Mouse (Mus musculus): Measurements from ENCODE around the gene Gpha2.

Gene Gpha2

DNA sequence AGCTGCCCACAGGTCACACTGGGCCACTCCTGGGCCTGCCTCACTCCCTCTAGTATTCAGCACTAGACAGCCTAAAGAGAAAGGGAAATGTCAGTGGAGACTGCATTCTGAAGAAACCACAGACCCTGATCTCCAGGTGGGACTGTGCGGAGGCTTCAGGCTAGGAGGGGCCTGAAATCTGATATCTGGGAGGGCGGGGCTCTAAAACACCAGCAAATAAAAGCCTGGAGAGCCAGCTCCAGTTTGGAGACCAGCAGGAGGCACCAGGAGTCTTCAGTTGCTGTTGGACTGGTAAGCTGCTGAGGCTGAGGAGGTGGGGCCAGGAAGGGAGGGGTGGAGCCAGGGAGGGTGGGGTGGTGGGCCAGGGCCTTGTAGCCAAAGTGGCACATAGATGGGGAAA is at the start of gene Gpha2:
Gene Gpha2 (plus strand): TSS at position 246 of the 400 bp plus-strand sequence.
- DNase-seq (ENCODE audit: low read depth, low spot score) = no peak

DNA sequence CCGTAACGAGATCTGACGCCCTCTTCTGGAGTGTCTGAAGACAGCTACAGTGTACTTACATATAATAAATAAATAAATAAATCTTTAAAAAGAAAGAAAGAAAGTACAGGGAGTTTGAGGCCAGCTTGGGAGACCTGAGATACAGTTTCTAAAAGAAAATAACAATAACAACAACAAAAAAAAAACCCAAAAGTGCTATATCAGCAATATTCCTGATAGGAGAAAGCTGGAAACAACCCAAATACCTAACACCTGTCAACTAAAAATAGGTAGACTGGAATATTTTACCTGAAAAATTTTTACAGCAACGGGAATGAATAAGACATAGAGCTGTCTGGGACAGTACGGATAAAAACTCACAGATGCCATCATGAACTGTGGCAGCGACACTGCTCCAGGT is 47.4 kb upstream of the Gpha2 start:
- no peak for DNase-seq (ENCODE audit: low read depth, low spot score)

DNA sequence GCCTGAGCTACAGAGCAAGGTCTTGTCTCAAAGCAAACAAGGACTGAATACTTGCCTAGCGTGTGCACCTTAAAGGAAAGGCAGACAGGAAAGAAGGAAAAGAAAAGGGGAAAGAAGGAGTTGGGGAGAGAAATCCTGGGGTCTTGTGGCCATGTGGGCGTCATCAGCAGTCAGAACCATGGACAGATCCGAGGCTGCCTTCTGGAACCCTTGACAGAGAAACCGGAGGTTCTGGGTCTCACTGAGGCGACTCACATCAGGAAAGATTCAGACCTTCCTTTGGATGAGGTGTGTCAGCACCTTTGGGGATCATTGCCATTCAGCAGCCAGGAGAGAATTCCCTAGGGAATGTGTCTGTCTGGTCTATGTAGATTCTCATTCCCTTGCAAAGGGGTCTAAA is 44.6 kb upstream of the Gpha2 start:
- no peak for DNase-seq (ENCODE audit: low read depth, low spot score)

- no peak for DNase-seq (ENCODE audit: low read depth, low spot score)
Observed at GRCm38 (mm10) chr19:6182534-6182933, 43.6 kb upstream of the Gpha2 start.

DNA sequence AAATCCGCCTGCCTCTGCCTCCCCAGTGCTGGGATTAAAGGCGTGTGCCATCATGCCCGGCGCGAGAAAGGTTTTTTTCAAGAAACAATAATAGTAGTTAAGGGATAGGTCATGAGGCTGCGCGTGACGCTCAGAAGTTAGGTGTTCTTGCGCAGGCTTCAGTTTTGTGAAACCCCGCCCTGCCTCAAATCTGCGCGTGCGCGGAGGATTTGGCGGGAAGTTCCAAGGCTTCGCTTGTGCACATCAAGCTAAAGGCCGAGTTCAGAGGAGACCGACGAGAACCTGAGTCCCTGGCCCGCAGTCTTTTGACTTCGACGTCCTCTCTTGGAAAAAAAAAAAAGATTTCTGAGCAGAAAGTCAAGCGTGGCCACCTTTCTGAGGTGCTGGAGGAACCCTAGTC is 42.0 kb upstream of the Gpha2 start, which contains the start of gene Majin:
Gene Majin (plus strand): TSS at position 258 of the 400 bp plus-strand sequence.
- no peak for DNase-seq (ENCODE audit: low read depth, low spot score)

DNA sequence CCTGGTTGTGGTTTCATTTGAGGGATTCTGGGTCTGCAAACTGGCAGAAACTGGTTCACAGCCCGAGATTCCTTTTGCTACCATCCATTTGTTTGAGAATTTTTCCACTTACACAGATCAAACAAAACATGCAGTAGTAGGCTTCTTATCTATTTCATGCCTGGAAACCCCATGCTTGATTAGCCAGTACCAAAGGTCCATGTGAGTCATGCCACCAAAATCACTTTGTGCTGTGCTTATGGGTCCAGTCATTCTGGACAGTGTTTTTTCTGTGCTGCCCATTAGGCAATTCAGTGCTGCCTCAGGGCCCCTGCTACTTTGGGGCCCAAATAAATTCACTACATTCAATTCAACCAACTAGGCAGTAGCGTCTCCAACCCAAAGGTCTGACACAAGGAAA is 21.9 kb upstream of the Gpha2 start:
- no peak for DNase-seq (ENCODE audit: low read depth, low spot score)

DNA sequence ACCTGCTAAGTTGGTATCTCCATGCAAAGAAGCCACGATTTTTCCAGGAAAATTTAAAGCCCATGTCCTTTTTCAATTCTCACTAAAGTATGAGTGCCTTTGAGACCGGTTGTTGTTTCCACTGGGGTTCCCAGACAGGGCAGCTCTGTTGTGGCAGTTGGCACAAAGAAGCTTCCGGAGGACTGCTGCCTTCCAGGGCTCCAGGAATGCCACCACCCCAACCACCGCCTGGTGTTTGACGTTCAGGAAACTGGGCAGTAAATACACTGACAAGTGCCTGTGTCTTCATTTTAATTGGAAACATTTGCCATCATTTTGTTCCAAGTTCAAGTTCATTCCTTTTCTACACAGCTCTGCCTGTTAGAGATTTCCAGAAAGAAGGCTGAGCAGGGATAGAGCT is 19.5 kb upstream of the Gpha2 start:
- DNase-seq (ENCODE audit: low read depth, low spot score) = no peak

DNA sequence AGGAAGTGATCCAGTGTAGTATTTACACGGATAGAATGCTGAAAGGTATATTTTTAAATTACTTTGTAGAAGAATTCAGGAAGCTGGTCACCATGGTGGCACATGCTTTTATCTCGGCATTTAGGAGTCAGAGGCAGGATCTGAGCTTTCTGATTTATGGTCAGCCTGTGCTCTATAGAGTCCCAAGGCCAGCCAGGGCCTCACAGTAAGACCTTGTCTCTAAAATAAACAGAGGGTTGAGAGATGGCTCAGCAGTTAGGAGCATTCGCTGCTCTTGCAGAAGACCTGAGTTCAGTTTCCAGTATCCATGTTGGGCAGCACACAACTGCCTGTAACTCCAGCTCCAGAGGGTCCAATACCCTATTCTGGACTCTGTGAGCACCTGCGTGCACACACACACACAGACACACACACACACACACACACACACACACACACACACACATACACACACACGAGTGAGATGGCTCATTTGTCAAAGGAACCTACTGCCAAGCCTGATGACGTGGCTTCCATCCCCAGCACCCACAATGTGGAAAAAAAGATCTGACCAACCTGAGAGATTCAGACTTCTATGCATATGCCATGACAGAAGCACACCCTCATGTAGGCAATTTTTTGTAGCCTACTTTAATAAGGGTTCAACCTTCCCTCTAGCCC is 10.0 kb upstream of the Gpha2 start:
- no peak for DNase-seq (ENCODE audit: low read depth, low spot score)

- no peak for DNase-seq (ENCODE audit: low read depth, low spot score)
Observed at GRCm38 (mm10) chr19:6218606-6219005, 7.6 kb upstream of the Gpha2 start.

DNA sequence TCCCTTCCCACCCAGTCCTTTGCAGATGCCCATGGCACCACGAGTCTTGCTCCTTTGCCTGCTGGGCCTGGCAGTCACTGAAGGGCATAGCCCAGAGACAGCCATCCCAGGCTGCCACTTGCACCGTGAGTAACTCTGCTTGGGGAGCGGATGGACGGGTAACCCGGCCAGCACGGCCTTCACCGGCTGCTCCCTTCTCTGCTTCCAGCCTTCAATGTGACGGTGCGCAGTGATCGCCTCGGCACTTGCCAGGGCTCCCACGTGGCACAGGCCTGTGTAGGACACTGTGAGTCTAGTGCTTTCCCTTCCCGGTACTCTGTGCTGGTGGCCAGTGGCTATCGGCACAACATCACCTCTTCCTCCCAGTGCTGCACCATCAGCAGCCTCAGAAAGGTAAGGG is 583 bp downstream of the Gpha2 start:
- DNase-seq (ENCODE audit: low read depth, low spot score) = no peak

DNA sequence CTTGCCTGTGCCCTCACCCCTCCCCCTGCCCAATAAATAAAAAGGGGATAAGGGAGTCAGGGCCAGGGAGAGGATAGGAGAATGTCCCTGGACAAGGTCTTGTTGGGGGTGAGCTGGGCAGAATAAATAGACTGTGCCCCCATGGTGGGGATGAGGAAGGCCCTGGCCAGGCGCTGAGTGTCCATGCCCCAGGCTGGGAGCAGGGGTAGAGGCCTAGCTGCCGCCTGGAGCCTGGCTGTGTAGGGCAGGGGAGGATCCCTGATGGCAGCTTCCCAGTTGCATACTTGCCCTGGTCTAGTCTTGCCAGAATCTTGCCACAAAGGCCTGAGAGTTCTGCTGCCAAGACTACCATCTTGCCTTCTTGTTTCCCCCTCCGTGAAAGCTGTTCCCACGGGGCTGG is 1.7 kb downstream of the Gpha2 start:
- DNase-seq (ENCODE audit: low read depth, low spot score) = no peak

DNA sequence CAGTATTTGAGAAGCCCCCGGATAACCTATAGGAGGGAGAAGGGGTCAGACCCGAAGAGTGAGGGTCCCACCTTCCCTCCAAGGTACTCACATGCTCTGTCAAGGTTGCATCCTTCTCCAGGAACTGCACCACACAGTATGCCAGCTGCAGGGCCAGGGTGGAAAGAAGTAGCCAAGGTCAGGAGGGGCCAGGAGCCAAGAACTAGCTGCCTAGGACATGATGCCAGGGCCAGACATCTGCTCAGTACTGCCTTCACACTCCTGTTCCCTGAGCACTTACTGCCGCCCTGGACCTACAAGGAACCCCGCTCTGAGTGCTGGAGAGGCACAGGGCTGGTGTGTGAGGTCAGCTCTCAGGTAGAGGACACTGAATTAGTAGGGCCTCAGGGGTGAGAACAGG is 4.2 kb downstream of the Gpha2 start:
- no peak for DNase-seq (ENCODE audit: low read depth, low spot score)

DNA sequence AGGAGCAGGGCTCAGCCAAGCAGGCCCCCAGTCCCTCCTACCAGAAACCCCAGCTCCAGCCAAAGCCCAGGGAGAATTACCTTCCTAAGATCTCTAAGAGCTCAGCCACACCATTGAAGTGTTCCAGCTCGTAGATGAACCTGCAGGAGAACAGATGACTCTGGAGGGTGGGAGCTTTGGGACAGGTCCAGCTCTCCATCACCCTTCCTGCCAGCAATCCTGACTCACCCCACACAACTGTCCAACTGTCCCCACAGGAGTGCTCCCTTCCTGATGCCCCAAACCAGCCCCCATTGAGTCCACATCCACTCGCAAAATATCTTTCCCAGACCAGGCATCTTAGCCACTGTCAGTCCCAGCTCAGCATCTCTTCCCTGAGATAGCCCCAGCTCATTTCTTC is 4.9 kb downstream of the Gpha2 start:
- no peak for DNase-seq (ENCODE audit: low read depth, low spot score)

GRCm38 (mm10) chr19:6233647-6234046 is 7.5 kb downstream of the Gpha2 start:
- no peak for DNase-seq (ENCODE audit: low read depth, low spot score)

- DNase-seq (ENCODE audit: low read depth, low spot score) = no peak
Observed at GRCm38 (mm10) chr19:6234337-6235083, 8.3 kb downstream of the Gpha2 start.

DNA sequence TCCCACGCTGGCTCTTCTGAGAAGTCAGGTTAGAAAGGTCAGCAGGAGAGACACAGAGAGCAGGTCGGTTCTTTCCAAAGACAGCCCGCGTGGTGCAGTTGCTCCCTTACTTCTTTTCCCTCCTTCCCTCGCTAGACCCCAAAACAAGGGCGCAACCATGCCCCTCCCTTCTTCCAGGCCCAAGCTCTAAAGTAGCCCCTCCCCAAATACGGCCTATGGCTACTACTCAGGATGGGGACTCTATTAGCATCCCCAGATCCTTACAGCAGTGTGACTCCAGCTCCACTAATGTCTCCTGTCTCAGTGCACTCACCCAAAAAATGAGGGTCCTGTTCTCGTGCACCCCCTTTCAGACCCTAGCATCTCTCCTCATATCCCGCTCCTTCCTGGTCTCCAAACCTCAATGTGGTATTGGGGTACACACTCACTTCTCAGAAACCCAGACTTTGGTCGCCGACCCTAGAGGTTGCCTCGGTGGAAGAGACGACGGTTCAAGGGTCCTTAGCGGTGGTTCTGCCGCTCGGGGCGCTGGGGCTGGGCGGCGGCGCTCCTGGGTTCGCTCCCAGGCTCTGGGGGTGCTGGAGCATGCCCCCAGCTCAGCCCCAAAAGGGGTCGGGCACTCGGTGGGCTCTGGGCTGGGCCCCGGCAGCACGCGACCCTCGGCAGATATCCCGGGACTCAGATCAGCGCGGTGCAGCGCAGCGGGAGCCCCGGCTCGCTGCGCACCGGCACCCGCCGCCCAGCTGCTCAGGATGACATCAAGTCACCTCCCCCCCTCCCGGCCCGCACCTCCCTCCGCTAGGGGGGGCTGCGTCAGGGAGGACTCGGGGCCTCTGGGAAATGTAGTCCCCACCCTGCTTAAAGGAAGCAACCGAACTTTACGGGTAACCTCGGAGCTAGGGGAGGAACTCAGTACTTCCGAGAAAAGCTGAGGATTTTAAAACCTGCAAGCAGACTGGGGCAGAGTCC is 9.2 kb downstream of the Gpha2 start, which contains the start of gene Ppp2r5b:
Gene Ppp2r5b (minus strand): TSS at position 789 of the 969 bp plus-strand sequence.
- DNase-seq (ENCODE audit: low read depth, low spot score) = peak; percentile 94

GRCm38 (mm10) chr19:6236053-6236441 is 9.9 kb downstream of the Gpha2 start:
- DNase-seq (ENCODE audit: low read depth, low spot score) = peak; percentile 86

GRCm38 (mm10) chr19:6236842-6237241 is 10.7 kb downstream of the Gpha2 start:
- DNase-seq (ENCODE audit: low read depth, low spot score) = no peak

DNA sequence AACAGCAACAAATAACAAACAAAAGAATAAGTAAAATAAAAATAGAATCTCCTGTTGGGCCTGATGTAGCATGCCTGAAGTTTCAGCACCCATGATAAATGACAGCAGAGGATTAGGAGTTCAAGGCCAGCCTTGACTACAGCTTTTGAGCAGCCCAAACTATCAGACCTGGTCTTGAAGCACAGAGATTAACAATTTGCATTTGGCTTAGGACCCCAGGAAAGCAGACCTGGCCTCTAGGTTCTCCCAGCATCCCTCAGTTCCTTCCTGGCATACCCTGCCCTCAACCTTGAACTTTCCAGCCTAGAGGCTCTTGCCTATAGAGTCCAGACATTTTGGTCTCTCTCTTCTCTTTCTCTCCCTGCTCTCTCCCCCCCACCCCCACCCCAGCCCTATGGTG is 12.6 kb downstream of the Gpha2 start:
- no peak for DNase-seq (ENCODE audit: low read depth, low spot score)

DNA sequence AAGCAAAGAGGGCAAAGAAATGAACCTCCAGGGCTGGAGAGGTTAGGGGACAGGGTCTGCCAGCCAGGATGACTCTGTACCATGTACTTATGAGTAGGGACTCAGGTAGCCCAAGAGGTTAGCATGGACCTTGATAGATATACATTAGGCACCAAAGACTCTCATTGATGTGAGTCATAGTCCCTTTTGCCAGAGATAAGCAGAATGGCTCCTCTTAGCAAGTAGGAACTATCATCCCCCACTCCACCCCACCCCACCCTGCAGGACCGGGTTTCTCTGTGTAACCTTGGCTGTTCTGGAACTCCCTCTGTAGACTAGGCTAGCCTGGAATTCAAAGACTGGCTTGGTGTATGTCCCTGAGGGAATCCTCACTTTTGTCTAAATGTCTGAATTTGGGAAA is 14.0 kb downstream of the Gpha2 start:
- no peak for DNase-seq (ENCODE audit: low read depth, low spot score)

DNA sequence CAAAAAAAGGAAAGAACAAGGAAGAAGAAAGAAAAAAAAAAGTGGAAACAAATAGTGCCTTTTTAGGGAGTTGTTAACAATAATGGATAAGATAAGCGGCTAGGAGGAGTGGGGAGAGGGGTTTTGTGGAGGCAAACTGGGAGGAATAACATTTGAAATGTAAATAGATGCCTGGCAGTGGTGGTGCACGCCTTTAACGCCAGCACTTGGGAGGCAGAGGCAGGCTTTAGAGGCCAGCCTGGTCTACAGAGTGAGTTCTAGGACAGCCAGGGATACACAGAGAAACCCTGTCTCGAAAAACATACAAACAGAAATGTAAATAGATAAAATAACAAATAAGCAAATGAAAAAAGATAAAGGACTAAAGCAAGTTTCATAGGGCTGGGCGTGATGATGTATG is 14.5 kb downstream of the Gpha2 start:
- DNase-seq (ENCODE audit: low read depth, low spot score) = no peak
